Mouse (Mus musculus): ENCODE data around the gene Man2a2. TPM values are rescaled to one million over a fixed set of nuclear protein-coding genes. Genes with fewer than 3 reads are reported as not detected.
A peak's percentile ranks its signal among the peaks of the same experiment; 100 is the strongest.

Gene Man2a2
- polyA plus RNA-seq, 1 experiment from 2014 or later, result 7.3 TPM

DNA sequence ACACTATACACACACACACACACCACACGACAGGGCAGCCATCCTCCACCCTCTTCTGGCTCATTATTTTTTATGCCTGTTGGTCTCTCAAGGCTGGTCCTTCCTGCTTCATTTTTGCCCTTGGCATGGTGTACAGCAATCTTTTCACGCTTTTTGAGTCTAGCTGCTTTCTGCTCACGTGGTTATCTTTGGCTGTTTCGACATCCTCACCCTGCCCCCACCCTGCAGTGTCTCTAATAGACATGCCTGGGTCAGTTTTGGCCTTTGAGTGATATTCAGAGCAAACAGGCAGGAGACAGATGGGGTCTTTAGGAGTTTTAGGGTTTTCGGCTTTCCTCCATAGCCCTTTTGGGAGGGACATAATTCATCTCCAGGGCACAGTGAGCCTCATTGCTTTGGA is 24.3 kb downstream of the Man2a2 start:
- TF ChIP-seq CTCF (IDR thresholded peaks at IDR 0.05; ENCODE audit: low read depth), result no peak
- peaks cover 14% of the 10 kb centered on the region for H3K36me3 ChIP-seq (ENCODE audit: insufficient read depth, low read length)
- no peak for ATAC-seq (replicated peaks; ENCODE audit: low FRiP score, low read depth)
- DNase-seq (ENCODE audit: low spot score), result no peak
- H3K4me1 ChIP-seq (replicated peaks; ENCODE audit: insufficient read depth, low read length), result peaks cover 19% of the 10 kb centered on the region
- H3K4me3 ChIP-seq (replicated peaks; ENCODE audit: low read depth, low read length), result no peak overlapping the region
- H3K27ac ChIP-seq, result peak overlapping the region; percentile 77
- WGBS, result 69% methylated on average over 5 of the region's 5 CpGs
- H3K9ac ChIP-seq (ENCODE audit: low read depth, low read length), result no peak overlapping the region
- H3K4me2 ChIP-seq (ENCODE audit: low read length), result no peak overlapping the region
- no peaks in the 10 kb centered on the region for H3K9me3 ChIP-seq (replicated peaks; ENCODE audit: low read length)
- H3K27me3 ChIP-seq (ENCODE audit: insufficient read depth, low read length), result no peaks in the 10 kb centered on the region

DNA sequence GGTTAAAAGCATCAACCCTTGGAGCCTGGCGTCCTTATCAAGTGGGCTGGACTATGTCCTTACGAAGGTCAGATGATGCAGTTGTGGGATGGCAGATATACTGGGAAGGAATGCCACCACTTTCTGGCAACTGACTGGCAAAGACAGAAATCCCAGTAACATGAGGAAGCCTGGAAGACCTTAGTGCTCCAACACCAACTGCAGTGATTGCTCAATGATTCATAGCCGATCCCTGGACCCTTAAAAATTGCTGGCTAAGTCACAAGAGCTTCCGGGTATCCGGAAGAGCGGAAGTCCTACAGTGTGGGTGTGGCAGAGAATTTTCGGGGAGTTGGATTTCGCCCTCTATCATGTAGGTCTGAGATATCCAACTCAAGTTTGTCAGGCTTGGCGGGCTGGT is 25.0 kb downstream of the Man2a2 start:
- Histone ChIP-seq H3K27ac (peak overlapping the region; percentile 77; the same call in 1 of the 2 replicates), H3K4me3 (replicated peaks; ENCODE audit: low read depth, low read length) (no peak overlapping the region)
- ATAC-seq (replicated peaks; ENCODE audit: low FRiP score, low read depth), result no peak

DNA sequence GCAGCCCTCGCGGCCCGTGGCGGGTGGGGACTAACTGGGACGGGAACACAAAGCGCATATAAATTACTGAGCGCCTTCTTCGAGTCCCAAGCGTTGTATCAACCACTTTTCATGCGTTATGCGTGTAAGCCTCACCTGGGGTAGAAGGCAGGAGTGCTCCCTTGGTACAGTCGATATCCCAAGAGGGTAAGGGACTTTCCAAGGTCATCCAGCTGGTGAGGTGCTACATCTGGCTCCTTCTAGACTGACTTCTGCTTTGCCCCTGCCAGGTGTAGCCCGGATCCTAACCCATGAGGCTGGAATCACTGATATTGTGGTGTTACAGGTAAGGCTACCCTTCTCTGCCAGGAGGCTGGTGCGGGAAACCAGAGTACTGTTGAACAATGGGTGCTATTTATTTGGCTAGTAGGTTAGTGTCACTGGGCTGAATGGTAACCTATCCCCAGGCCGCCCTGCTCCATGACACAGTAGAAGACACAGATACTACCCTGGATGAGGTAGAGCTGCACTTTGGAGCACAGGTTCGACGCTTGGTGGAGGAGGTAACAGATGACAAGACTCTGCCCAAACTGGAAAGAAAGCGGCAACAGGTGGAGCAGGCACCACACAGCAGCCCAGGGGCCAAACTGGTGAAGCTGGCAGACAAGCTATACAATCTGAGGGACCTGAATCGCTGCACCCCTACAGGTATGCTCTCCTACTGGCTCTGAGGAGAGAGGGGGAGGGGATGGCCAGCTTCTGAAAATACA is 27.7 kb downstream of the Man2a2 start:
- DNase-seq (ENCODE audit: low spot score) (no peak), ATAC-seq (replicated peaks; ENCODE audit: low FRiP score, low read depth) (peak; percentile 6)
- Histone ChIP-seq H3K9me3 (replicated peaks; ENCODE audit: low read length) (no peaks in the 10 kb centered on the region), H3K4me3 (replicated peaks; ENCODE audit: low read depth, low read length) (peak overlapping the region; percentile 48), H3K36me3 (ENCODE audit: insufficient read depth, low read length) (no peaks in the 10 kb centered on the region), H3K9ac (ENCODE audit: low read depth, low read length) (peak overlapping the region; percentile 78), H3K27ac (peak overlapping the region; percentile 73), H3K4me1 (replicated peaks; ENCODE audit: insufficient read depth, low read length) (peaks cover 23% of the 10 kb centered on the region), H3K27me3 (ENCODE audit: insufficient read depth, low read length) (no peaks in the 10 kb centered on the region), H3K4me2 (ENCODE audit: low read length) (peak overlapping the region; percentile 67)
- 23% methylated on average over 19 of the region's 19 CpGs for WGBS
- TF ChIP-seq CTCF (IDR thresholded peaks at IDR 0.05; ENCODE audit: low read depth), result no peak

More for the DNA sequence above, 25.0 kb downstream of the Man2a2 start:
- no peaks in the 10 kb centered on the region for H3K9me3 ChIP-seq (replicated peaks; ENCODE audit: low read length)
- H3K36me3 ChIP-seq (ENCODE audit: insufficient read depth, low read length), result peaks cover 9% of the 10 kb centered on the region; the same call in 1 of the 2 replicates
- no peaks in the 10 kb centered on the region for H3K27me3 ChIP-seq (ENCODE audit: insufficient read depth, low read length)
- no peak for TF ChIP-seq CTCF (IDR thresholded peaks at IDR 0.05; ENCODE audit: low read depth)
- WGBS, result 79% methylated on average over 9 of the region's 9 CpGs
- H3K4me1 ChIP-seq (replicated peaks; ENCODE audit: insufficient read depth, low read length), result peaks cover 19% of the 10 kb centered on the region
- no peak overlapping the region for H3K4me2 ChIP-seq (ENCODE audit: low read length)
- DNase-seq (ENCODE audit: low spot score), result no peak
- H3K9ac ChIP-seq (ENCODE audit: low read depth, low read length), result no peak overlapping the region

DNA sequence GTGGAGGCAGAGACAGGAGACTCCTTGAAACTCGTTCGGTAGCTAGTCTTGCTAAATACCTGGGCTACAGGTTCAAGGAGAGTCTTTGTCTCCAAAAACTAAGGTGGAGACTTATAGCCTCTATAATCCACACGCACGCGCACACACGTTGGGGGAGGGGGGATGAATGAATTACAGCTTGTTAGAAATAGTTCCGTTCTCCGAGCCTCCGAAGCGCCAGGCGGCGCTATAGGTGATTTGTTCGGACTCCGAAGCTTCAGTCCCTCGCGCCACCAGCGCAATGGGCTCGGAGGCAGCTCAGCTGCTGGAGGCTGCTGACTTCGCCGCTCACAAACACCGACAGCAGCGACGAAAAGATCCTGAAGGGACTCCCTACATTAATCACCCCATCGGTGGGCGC is 28.3 kb downstream of the Man2a2 start, which contains the start of gene Hddc3:
TSS of gene Hddc3 (plus strand) at position 247 of the 400 bp plus-strand sequence.
- ATAC-seq (replicated peaks; ENCODE audit: low FRiP score, low read depth) (peak; percentile 7), DNase-seq (ENCODE audit: low spot score) (peak; percentile 95)
- TF ChIP-seq CTCF (IDR thresholded peaks at IDR 0.05; ENCODE audit: low read depth), result peak; percentile 87
- Histone ChIP-seq H3K9me3 (replicated peaks; ENCODE audit: low read length) (no peaks in the 10 kb centered on the region), H3K4me3 (replicated peaks; ENCODE audit: low read depth, low read length) (peak within 1 kb of the TSS; percentile 48), H3K27ac (peak within 1 kb of the TSS; percentile 73), H3K4me1 (replicated peaks; ENCODE audit: insufficient read depth, low read length) (peaks cover 23% of the 10 kb centered on the region), H3K9ac (ENCODE audit: low read depth, low read length) (peak within 1 kb of the TSS; percentile 78), H3K27me3 (ENCODE audit: insufficient read depth, low read length) (no peaks in the 10 kb centered on the region), H3K4me2 (ENCODE audit: low read length) (peak within 1 kb of the TSS; percentile 67), H3K36me3 (ENCODE audit: insufficient read depth, low read length) (no peaks in the 10 kb centered on the region)
- WGBS, result 1% methylated on average over 25 of the region's 25 CpGs

DNA sequence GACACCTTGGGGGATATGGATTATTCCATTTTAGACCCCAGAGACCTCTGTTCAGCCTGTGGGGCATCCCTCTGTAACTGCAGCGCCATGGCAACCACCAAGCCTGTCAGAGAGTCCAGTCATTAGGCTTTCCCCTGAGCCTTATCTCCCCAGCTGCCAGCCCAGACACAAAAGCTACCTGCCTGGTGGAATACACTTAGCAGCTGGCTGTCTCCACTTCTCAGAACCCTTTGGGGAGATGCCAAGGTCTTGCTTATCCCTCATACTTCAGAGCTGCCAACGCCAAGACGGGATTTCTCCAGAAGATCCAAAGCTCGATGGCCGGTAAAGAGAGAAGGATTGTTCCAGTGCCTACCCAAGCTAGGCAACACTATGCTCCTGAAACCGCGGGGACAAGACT is 29.4 kb downstream of the Man2a2 start:
- H3K4me1 ChIP-seq (replicated peaks; ENCODE audit: insufficient read depth, low read length), result peaks cover 18% of the 10 kb centered on the region
- no peak for ATAC-seq (replicated peaks; ENCODE audit: low FRiP score, low read depth)
- no peak overlapping the region for H3K4me3 ChIP-seq (replicated peaks; ENCODE audit: low read depth, low read length)
- H3K4me2 ChIP-seq (ENCODE audit: low read length), result no peak overlapping the region
- no peak for TF ChIP-seq CTCF (IDR thresholded peaks at IDR 0.05; ENCODE audit: low read depth)
- H3K9ac ChIP-seq (ENCODE audit: low read depth, low read length), result no peak overlapping the region
- H3K27me3 ChIP-seq (ENCODE audit: insufficient read depth, low read length), result no peaks in the 10 kb centered on the region
- H3K9me3 ChIP-seq (replicated peaks; ENCODE audit: low read length), result no peaks in the 10 kb centered on the region
- H3K27ac ChIP-seq, result no peak overlapping the region
- H3K36me3 ChIP-seq (ENCODE audit: insufficient read depth, low read length), result peaks cover 6% of the 10 kb centered on the region; the same call in 1 of the 2 replicates
- no peak for DNase-seq (ENCODE audit: low spot score)
- 81% methylated on average over 7 of the region's 7 CpGs for WGBS

DNA sequence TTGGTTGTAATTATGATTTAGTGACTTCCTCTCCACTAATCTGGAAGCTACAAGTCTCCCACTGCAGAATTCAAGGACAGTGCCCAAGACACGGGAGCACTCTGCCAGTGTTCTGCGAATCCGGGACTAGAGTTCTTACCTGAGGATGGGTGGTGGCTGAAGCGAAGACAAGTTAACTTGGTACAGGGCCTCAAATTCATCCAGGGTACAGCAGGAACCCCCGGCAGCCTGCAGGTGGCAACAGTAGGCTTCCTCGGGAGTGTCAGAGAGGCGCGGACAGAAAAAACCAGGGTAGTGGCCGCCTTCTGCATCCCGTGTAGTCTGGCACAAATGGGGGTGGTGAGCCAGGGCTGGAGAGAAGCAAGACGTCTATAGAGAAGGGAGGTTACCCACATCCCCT is 30.4 kb downstream of the Man2a2 start, which contains the start of gene Unc45a:
TSS of gene Unc45a (minus strand) at position 213 of the 400 bp plus-strand sequence.
- H3K4me1 ChIP-seq (replicated peaks; ENCODE audit: insufficient read depth, low read length), result peaks cover 15% of the 10 kb centered on the region
- peak; percentile 82 for TF ChIP-seq CTCF (IDR thresholded peaks at IDR 0.05; ENCODE audit: low read depth)
- H3K4me2 ChIP-seq (ENCODE audit: low read length), result peak within 1 kb of the TSS; percentile 76
- H3K36me3 ChIP-seq (ENCODE audit: insufficient read depth, low read length), result peaks cover 16% of the 10 kb centered on the region
- H3K9me3 ChIP-seq (replicated peaks; ENCODE audit: low read length), result no peaks in the 10 kb centered on the region
- 1% methylated on average over 11 of the region's 11 CpGs for WGBS
- H3K9ac ChIP-seq (ENCODE audit: low read depth, low read length), result peak within 1 kb of the TSS; percentile 60
- H3K27ac ChIP-seq, result peak within 1 kb of the TSS; percentile 89
- peak within 1 kb of the TSS; percentile 63 for H3K4me3 ChIP-seq (replicated peaks; ENCODE audit: low read depth, low read length)
- H3K27me3 ChIP-seq (ENCODE audit: insufficient read depth, low read length), result no peaks in the 10 kb centered on the region
- ATAC-seq (replicated peaks; ENCODE audit: low FRiP score, low read depth), result peak; percentile 50; the same call in 1 of the 2 replicates
- peak; percentile 94 for DNase-seq (ENCODE audit: low spot score)

All from kidney, postnatal 0 days (tissue).